Mouse (Mus musculus) liver, embryonic 13.5 days (tissue): ENCODE results near the gene Fes. TPM values are rescaled to one million over a fixed set of nuclear protein-coding genes. Genes with fewer than 3 reads are reported as not detected.

Source experiments
- ATAC-seq: fragments of 200-750 bp; cut with Nextera tagmentation; 2 replicates; pipeline ENCODE4 v1.8.0; 2017; ENCODE audit warnings: low read depth, mild to moderate bottlenecking, moderate number of reproducible peaks, moderate library complexity
- DNase-seq: peaks from one replicate; pipeline ENCODE4 v3.0.0; 2022
- H3K27ac ChIP-seq: fragments of 300-500 bp; sonication (generic); 2 replicates; pipeline ENCODE4 v1.5.1; 2015; ENCODE audit warnings: moderate library complexity, mild to moderate bottlenecking, inconsistent platforms
- H3K27me3 ChIP-seq: fragments of 300-500 bp; sonication (generic); 2 replicates; pipeline ENCODE4 v1.6.1; 2015; ENCODE audit warnings: mild to moderate bottlenecking, inconsistent platforms
- H3K36me3 ChIP-seq: fragments of 300-500 bp; sonication (generic); 2 replicates; pipeline ENCODE4 v1.6.1; 2015; ENCODE audit warnings: mild to moderate bottlenecking, inconsistent platforms
- H3K4me1 ChIP-seq: fragments of 300-500 bp; sonication (generic); replicated peaks from 2 replicates; pipeline ENCODE4 v1.6.1; 2015; ENCODE audit warnings: inconsistent platforms
- H3K4me2 ChIP-seq: fragments of 300-500 bp; sonication (generic); 2 replicates; pipeline ENCODE4 v1.6.1; 2015; ENCODE audit warnings: inconsistent platforms, mild to moderate bottlenecking, moderate library complexity
- H3K4me3 ChIP-seq: fragments of 300-500 bp; sonication (generic); replicated peaks from 2 replicates; pipeline ENCODE4 v1.5.1; 2015; ENCODE audit warnings: mild to moderate bottlenecking, inconsistent platforms
- H3K9ac ChIP-seq: fragments of 300-500 bp; sonication (generic); 2 replicates; pipeline ENCODE4 v1.6.1; 2015; ENCODE audit warnings: mild to moderate bottlenecking, inconsistent platforms
- H3K9me3 ChIP-seq: fragments of 300-500 bp; sonication (generic); replicated peaks from 2 replicates; pipeline ENCODE4 v1.6.1; 2016; ENCODE audit warnings: inconsistent platforms
- WGBS: fragments of 180-500 bp; shearing (Covaris S2); methylation state at CpG from one replicate; pipeline ENCODE4 v1.1.7; 2015; ENCODE audit not compliant: insufficient replicate concordance; 5-methylcytosine and 5-hydroxymethylcytosine counted together
- polyA plus RNA-seq: library from polyadenylated mRNA; unstranded; fragments of >200 nt; fragmentation: Nextera tagmentation; extraction: Ambion mirVana; gene quantifications from 2 replicates; pipeline ENCODE4 v1.2.1, GENCODE M21; 2015

Fes gene
- polyA plus RNA-seq, 1 experiment from 2014 or later: 10.6 TPM

DNA sequence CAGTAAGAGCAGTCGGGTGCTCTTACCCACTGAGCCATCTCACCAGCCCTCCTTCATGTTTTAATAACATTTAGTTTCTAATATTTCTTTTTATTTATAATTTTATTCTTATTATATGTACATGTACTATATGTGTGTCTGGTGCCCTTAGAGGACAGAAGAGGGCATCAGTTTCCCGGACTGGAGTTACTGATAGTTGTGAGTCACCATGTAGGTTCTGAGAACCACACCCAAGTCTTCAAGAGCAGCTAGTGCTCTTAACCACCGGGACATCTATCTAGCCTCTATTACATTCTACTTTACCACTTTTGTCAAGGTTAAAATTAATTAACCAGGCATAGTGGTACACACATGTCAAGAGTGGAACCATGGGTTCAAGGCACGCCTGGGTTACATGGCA, 6.9 kb upstream of the Fes start:
- no peak overlapping the region for H3K4me3 ChIP-seq
- H3K4me2 ChIP-seq: no peak overlapping the region
- DNase-seq: no peak
- H3K36me3 ChIP-seq: peaks cover 62% of the 10 kb centered on the region
- no peak overlapping the region for H3K9ac ChIP-seq
- no peak for ATAC-seq
- no peak overlapping the region for H3K27ac ChIP-seq
- no peaks in the 10 kb centered on the region for H3K9me3 ChIP-seq
- WGBS: 64% methylated on average over 4 of the region's 4 CpGs
- H3K27me3 ChIP-seq: no peaks in the 10 kb centered on the region
- peaks cover 4% of the 10 kb centered on the region for H3K4me1 ChIP-seq

DNA sequence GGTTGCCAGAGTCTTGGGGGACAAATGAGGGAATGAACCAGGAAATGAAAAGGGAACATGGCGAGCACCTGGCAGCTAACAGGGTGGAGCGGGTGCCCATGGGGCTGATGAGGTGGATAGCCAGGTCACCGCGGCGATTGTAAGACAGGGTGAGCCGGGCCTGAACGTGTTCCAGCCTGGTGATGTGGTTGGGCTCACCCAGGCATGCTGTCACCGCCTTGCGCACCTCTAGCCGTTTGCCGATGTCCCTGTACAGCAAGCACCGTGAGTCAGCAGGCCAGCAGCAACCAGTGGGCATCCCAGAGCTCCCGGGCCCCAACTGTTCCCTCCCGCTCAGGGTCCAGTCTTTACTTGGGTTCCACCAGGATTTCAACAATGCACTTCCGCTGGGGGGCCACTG, 4.4 kb upstream of the Fes start:
- no peak overlapping the region for H3K4me2 ChIP-seq
- ATAC-seq: no peak
- H3K9me3 ChIP-seq: no peaks in the 10 kb centered on the region
- no peak overlapping the region for H3K4me3 ChIP-seq
- peaks cover 20% of the 10 kb centered on the region for H3K27me3 ChIP-seq
- H3K4me1 ChIP-seq: peaks cover 19% of the 10 kb centered on the region
- 84% methylated on average over 15 of the region's 15 CpGs for WGBS
- DNase-seq: no peak
- no peak overlapping the region for H3K9ac ChIP-seq
- peaks cover 53% of the 10 kb centered on the region for H3K36me3 ChIP-seq
- H3K27ac ChIP-seq: no peak overlapping the region

DNA sequence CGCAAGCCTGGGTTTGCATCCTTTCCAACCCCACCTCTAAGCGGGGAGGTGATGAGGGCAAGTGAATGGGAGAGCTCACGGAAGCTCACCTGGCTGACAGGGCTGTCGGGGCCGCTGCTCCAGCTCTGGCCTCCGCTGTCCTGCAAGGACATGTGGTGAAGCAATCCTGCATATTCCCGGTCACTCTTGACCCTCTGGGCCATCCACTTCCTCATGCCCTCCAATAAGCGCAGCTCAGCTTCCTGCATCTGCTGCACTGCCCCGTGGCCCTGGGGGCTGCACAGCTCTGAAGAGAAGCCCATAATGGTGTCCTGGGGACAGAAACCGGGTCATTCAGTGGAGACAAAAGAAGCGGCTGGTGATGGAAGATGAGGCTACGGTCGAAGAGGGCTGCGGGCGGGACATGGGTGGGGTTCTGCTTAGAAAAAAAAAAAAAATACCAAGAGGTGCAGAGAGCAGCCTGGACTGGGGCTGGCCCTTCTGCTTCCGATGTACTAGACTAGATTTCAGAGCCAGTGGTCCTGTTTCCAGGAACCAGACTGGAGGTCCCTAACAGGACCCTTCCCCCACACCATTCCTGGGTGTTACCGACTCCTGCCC, 613 bp downstream of the Fes start:
- 6% methylated on average over 17 of the region's 17 CpGs for WGBS
- Histone ChIP-seq H3K27me3 (peaks cover 29% of the 10 kb centered on the region), H3K36me3 (peaks cover 25% of the 10 kb centered on the region), H3K4me1 (peaks cover 23% of the 10 kb centered on the region), H3K4me3 (peak overlapping the region; percentile 48), H3K9ac (peak overlapping the region; percentile 54), H3K9me3 (no peaks in the 10 kb centered on the region), H3K4me2 (peak overlapping the region; percentile 43), H3K27ac (peak overlapping the region; percentile 68)
- ATAC-seq (0 out of 2 replicates have a peak, but pooled peaks have one; percentile 18), DNase-seq (no peak)

DNA sequence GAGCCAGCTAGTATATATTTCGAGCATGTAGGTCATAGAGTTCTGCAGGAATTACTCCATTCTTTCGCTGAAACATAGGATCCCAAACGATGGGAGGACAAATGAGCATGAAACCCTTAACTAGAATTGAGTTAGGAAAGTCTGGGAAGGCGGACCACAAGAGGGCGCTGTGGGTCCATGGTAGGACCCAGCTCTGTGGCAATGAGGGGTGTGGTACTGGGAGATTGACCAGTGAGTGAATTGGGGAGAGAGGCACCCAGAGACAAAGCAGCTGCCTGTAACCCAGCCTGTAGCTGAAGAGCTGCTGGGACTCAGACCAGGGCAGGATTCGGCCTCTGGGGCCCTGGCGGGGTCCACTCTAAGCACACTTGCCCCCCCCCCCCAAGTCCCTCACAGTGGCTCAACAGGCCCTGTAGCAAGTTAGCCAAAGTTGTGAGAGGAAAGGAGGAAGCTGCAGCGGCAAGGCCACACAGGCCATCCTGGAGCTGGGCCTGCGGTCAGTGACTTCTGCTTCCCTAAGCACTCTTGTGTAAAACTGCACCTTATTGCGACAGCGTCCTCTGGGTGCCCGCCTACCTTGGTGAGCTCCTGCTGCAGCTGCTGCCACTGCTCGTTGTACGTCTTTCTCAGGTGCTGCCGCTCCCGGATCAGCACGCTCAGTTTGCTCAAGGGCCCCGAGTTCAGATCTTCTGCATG, 1.4 kb downstream of the Fes start:
- peak overlapping the region; percentile 48 for H3K4me3 ChIP-seq
- peak; percentile 70 for DNase-seq
- peak overlapping the region; percentile 43 for H3K4me2 ChIP-seq
- H3K4me1 ChIP-seq: peaks cover 23% of the 10 kb centered on the region
- H3K27ac ChIP-seq: peak overlapping the region; percentile 68
- peaks cover 32% of the 10 kb centered on the region for H3K27me3 ChIP-seq
- no peaks in the 10 kb centered on the region for H3K9me3 ChIP-seq
- H3K36me3 ChIP-seq: peaks cover 19% of the 10 kb centered on the region
- peak; percentile 59 for ATAC-seq
- no peak overlapping the region for H3K9ac ChIP-seq
- 4% methylated on average over 18 of the region's 18 CpGs for WGBS

DNA sequence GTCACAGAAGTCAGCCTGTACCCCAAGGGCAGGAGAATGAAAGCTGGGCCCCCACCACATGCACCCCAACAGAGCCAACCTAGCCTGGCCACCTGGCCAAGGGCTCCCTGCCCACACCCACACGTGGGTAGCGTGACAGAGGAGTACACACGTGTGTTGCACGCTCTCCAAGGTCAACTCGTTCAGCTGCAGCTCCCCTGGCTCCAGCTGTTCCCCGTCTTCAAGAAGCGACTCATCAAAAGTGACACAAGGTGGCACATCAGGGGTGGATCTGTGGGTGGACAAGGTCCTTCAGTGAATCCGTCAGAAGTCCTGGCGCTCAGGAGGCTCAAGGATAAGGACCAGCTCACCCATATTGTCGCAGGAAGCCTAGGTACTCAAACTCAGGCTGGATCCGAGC, 4.8 kb downstream of the Fes start:
- peaks cover 17% of the 10 kb centered on the region for H3K4me1 ChIP-seq
- no peak overlapping the region for H3K4me2 ChIP-seq
- DNase-seq: no peak
- peaks cover 20% of the 10 kb centered on the region for H3K27me3 ChIP-seq
- H3K4me3 ChIP-seq: no peak overlapping the region
- 74% methylated on average over 11 of the region's 11 CpGs for WGBS
- H3K27ac ChIP-seq: no peak overlapping the region
- no peak overlapping the region for H3K9ac ChIP-seq
- H3K36me3 ChIP-seq: peaks cover 12% of the 10 kb centered on the region
- no peaks in the 10 kb centered on the region for H3K9me3 ChIP-seq
- ATAC-seq: no peak

DNA sequence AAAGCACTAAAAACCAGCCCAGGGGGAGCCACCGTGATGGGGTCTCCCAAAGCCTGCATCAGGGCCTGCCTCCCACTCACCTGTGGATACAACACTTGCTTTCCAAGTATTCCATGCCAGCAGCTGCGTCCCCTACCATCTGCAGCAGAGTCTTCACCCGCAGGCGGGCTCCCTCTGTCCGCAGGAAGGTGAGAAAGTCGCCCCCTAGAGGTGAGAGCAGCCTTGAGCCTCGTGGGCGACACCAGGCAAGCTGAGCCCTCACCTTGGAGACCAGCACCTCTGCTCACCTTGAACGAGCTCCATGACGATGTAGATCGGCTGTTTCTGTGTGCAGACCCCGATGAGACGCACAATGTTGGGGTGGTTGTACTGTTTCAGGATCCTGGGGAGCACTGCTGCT, 8.2 kb downstream of the Fes start:
- H3K9me3 ChIP-seq: no peaks in the 10 kb centered on the region
- no peak overlapping the region for H3K27ac ChIP-seq
- H3K9ac ChIP-seq: no peak overlapping the region
- peaks cover 11% of the 10 kb centered on the region; the same call in 1 of the 2 replicates for H3K4me1 ChIP-seq
- ATAC-seq (no peak), DNase-seq (no peak)
- WGBS: 59% methylated on average over 13 of the region's 13 CpGs
- no peak overlapping the region for H3K4me2 ChIP-seq
- H3K27me3 ChIP-seq: peaks cover 3% of the 10 kb centered on the region; the same call in 1 of the 2 replicates
- H3K36me3 ChIP-seq: peaks cover 12% of the 10 kb centered on the region
- no peak overlapping the region for H3K4me3 ChIP-seq

DNA sequence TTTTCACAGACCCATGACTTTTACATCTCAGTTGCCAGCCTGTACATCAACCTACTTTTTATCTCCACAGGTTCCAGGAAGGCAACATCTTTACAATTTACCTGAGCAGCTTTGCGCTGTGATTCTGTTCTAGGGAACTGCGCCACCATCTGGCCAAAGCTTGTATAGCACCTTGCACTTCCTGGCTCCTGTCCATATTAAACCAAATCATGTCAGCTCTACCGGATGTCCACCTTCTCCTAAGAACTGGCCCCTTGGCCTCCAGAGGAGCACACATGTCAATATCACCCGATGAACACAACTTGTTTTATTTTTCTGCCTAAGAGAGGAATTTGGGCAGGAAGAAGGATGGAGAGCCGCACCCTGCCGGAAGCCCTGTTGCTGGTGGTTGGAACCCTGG, 10.3 kb downstream of the Fes start:
- DNase-seq (no peak), ATAC-seq (no peak)
- 44% methylated on average over 6 of the region's 6 CpGs for WGBS
- Histone ChIP-seq H3K27me3 (peaks cover 8% of the 10 kb centered on the region; the same call in 1 of the 2 replicates), H3K9ac (no peak overlapping the region), H3K4me3 (no peak overlapping the region), H3K4me2 (no peak overlapping the region), H3K4me1 (peaks cover 11% of the 10 kb centered on the region; the same call in 1 of the 2 replicates), H3K27ac (no peak overlapping the region), H3K36me3 (peaks cover 10% of the 10 kb centered on the region), H3K9me3 (no peaks in the 10 kb centered on the region)

DNA sequence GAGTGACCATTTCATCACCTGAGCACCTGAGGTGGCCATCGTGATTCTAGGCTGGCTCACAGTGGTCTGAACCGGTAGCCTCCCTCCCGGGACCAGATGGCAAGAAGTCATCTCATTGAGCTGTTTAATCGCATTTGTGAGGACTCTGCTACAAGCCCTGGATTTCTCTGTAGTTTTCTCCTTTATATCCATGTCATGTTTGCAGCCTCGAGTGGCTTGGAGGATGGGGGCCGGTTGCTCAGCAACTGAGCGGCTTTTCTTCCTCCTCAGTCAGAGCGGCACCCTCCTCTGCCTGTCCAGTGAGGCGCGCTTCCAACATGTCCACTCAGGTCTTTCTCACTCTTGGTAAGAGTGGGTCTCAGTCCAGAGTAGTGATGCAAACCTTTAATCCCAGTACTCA, 11.6 kb downstream of the Fes start:
- Histone ChIP-seq H3K4me3 (no peak overlapping the region), H3K9me3 (no peaks in the 10 kb centered on the region), H3K9ac (no peak overlapping the region), H3K27me3 (peaks cover 17% of the 10 kb centered on the region), H3K4me2 (no peak overlapping the region), H3K27ac (no peak overlapping the region), H3K4me1 (peaks cover 19% of the 10 kb centered on the region), H3K36me3 (peaks cover 6% of the 10 kb centered on the region; the same call in 1 of the 2 replicates)
- DNase-seq: no peak
- ATAC-seq: no peak
- WGBS: 80% methylated on average over 10 of the region's 10 CpGs

DNA sequence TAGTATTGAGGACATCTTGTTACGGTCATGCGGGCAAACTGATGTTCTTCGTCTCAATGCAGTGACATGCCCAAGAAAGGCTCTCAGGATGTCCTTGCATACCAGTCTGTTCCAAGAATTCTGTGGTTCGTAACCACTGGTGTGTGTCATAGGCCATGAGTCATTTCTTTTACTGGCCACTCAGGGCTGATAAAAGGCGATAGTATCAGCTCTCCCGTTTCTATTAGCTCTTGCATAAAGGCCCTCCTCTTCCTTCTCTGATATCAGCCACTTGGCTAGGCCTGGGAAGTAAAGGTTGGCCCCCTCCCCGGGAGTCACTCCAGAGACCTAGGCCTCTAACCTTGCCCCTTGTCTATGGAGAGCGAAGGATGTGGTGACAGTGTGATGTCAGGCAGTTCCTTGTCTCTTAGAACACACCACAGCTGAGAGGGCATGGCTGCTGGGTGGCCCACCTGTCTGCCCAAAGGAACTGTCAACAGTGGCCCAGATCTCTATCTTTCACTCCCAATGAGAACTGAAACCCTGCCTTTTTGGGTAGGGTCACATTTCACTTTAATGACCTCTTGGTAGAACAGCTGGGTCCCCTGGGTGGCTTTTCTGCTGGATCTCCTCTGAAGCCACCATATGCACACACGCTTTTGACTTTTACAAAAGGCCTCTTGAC, 12.2 kb downstream of the Fes start:
- peaks cover 6% of the 10 kb centered on the region; the same call in 1 of the 2 replicates for H3K36me3 ChIP-seq
- 42% methylated on average over 9 of the region's 9 CpGs for WGBS
- H3K27me3 ChIP-seq: peaks cover 24% of the 10 kb centered on the region
- ATAC-seq: no peak
- H3K4me1 ChIP-seq: peaks cover 26% of the 10 kb centered on the region
- H3K27ac ChIP-seq: no peak overlapping the region
- H3K9me3 ChIP-seq: no peaks in the 10 kb centered on the region
- DNase-seq: no peak
- H3K4me3 ChIP-seq: no peak overlapping the region
- no peak overlapping the region for H3K4me2 ChIP-seq
- no peak overlapping the region for H3K9ac ChIP-seq

DNA sequence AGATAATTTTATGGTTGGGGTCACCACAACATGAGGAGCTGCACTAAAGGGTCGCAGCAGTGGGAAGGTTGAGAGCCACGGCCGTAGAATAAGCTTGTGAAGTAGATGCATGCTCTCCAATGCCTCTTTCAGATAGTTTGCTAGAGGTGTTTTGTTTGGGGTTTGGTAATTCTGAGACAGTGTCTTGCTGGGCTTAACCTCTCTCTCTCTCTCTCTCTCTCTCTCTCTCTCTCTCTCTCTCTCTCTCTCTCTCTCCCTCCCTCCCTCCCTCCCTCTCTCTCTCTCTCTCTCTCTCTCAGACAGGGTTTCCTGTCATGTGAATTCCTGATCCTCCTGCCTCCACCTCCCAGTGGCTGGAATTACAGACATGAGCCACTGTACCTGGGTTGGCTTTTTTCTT, 13.0 kb downstream of the Fes start:
- Histone ChIP-seq H3K27me3 (peaks cover 32% of the 10 kb centered on the region), H3K27ac (no peak overlapping the region), H3K4me2 (no peak overlapping the region), H3K4me1 (peaks cover 32% of the 10 kb centered on the region), H3K9ac (no peak overlapping the region), H3K9me3 (no peaks in the 10 kb centered on the region), H3K36me3 (peaks cover 6% of the 10 kb centered on the region; the same call in 1 of the 2 replicates), H3K4me3 (no peak overlapping the region)
- 75% methylated on average over 3 of the region's 3 CpGs for WGBS
- DNase-seq (no peak), ATAC-seq (no peak)

DNA sequence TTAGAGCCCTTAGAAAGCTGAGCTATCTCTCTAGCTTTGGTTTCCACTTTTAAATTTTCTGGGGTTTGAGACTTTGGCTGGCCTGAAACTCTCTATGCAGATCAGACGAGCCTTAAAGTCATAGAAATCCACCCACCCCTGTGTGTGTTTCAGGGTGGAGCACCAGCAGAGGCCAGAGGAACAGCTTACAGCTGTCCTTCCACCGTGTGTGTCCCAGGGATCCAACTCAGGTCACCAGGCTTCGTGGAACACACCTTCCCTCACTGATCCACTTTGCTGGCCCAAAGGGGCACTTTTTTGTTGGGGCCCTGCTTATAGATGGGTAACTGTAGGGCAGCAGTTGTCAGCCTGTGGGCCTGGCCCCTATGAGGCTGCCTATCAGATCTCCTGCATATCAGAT, 13.5 kb downstream of the Fes start:
- H3K9me3 ChIP-seq: no peaks in the 10 kb centered on the region
- H3K36me3 ChIP-seq: peaks cover 6% of the 10 kb centered on the region; the same call in 1 of the 2 replicates
- ATAC-seq (no peak), DNase-seq (no peak)
- H3K27me3 ChIP-seq: peaks cover 36% of the 10 kb centered on the region
- H3K4me1 ChIP-seq: peaks cover 37% of the 10 kb centered on the region
- no peak overlapping the region for H3K4me2 ChIP-seq
- no peak overlapping the region for H3K27ac ChIP-seq
- WGBS: 52% methylated on average over 3 of the region's 3 CpGs
- no peak overlapping the region for H3K9ac ChIP-seq
- no peak overlapping the region for H3K4me3 ChIP-seq
